Mouse (Mus musculus): ENCODE data around the gene Trappc2l.

Trappc2l gene

GRCm38 (mm10) chr8:122580926-122581325, 30.5 kb upstream of the Trappc2l start:
- DNase-seq (ENCODE audit: low spot score): no peak

- DNase-seq (ENCODE audit: low spot score): no peak
These were observed 26.5 kb upstream of the Trappc2l start for GRCm38 (mm10) chr8:122584981-122585380.

GRCm38 (mm10) chr8:122585411-122585891, 26.0 kb upstream of the Trappc2l start:
- no peak for DNase-seq (ENCODE audit: low spot score)

DNA sequence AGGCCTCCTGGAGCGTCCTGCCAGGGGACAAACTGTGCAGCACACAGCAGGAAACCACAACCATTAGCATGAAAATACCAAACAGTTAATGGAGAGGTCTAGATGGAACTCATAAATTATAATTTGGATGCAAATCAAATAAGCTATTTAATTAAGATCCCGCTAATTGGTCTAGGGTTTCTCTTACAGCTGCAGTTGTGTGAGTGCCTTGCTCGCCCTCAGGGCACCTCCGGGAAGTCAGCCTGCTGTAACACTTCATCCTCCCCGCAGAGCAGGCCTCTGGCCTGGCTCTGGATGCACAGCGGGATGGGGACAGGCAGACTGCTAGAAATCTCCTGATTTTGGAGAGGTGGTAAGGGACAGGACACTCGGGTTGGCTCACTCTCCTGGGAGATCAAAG, 25.3 kb upstream of the Trappc2l start:
- DNase-seq (ENCODE audit: low spot score): no peak

DNA sequence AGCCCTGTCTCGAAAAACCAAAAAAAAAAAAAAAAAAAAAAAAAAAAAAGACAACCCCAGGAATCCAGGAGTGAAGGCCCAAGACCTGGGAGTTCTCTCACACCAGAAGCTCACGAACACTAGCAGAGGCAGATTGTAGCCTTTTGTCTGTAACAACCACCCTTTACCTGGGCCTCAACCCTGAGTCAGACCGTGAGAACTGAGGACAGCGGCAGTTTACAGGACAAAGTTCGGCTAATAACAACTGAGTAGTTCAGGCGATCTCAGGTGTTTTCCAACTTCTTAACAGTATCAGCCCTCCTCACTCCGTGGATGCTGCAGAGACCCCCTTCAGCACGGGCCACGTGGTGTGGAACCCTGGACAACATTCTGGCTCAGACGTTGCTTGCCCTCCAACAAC, 24.7 kb upstream of the Trappc2l start:
- DNase-seq (ENCODE audit: low spot score): no peak

- DNase-seq (ENCODE audit: low spot score): no peak
These were observed 18.2 kb upstream of the Trappc2l start for GRCm38 (mm10) chr8:122593240-122593639.

DNA sequence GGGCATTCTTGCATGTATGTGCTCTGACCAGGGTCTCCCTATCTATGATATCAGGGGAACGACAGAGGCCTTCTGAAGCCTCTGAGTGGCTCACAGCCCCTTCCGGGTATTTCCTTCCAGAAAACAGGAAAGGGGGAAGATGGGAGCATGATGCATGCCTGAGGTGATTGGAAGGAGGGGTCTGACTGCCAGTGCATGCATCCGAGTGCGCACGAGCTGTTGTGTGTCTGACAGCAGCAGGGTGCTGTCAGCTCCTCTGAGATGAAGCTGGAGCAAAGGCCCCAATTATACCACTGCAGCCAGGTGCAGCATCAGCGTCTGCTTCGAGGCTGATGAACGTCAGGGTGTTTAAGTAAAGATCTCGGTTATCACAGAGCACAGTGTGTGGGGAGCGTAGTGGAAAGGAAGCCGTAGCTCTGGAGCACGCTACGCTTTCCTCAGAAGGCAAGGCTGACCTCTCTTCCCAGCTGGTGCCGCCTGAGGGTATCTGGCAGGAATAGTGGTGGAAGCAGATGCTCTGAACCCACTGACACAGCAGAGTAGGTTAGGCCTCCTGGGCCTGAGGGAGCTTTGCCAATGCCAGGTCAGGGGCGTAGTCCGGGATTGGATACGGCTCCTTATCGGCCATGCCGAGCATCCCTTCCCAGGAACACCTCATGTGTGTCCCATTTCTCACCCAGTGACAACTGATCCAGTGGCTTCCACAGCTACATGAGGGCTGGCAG, 17.5 kb upstream of the Trappc2l start:
- no peak for DNase-seq (ENCODE audit: low spot score)

- DNase-seq (ENCODE audit: low spot score): no peak
These were observed 15.4 kb upstream of the Trappc2l start for GRCm38 (mm10) chr8:122596031-122596430.

GRCm38 (mm10) chr8:122600666-122601065, 10.8 kb upstream of the Trappc2l start:
- no peak for DNase-seq (ENCODE audit: low spot score)

DNA sequence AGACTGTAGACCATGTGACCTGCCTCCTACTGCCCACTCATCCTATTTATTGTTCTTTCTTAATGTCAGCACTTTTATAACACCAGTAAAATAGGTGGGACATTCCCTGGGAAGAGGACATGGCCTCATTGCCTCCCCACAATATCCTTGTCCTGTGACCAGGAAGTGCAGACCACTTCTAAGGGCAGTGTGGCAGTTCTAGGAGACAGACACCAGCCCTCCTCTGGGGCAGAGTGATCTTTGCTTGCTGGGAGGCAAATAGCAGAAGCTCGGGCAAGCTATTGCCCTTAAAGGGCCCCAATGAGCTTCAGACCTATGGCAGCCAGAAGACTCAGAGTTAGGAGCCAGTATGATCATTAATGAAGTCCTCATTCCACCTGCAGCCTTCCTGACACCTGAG, 6.8 kb upstream of the Trappc2l start:
- DNase-seq (ENCODE audit: low spot score): no peak

- DNase-seq (ENCODE audit: low spot score): no peak
These were observed 6.1 kb upstream of the Trappc2l start for GRCm38 (mm10) chr8:122605367-122605766.

GRCm38 (mm10) chr8:122606810-122607209, 4.6 kb upstream of the Trappc2l start:
- DNase-seq (ENCODE audit: low spot score): no peak

DNA sequence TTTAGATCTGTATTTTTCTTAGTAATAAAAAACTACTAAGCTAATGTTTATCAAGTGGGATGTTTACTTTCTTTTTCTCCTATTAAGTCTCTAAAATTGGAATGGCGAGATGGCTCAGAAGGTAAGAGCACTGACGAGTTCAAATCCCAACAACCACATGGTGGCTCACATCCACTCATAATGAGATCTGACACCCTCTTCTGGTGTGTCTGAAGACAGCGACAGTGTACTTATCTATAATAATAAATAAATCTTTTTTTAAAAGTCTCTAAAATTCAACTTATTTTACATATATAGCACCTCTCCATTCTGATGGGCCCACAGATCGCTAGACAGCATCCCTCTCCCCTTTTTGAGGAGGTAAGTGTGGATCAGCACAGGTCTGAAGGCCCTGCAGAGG, 1.2 kb upstream of the Trappc2l start:
- no peak for DNase-seq (ENCODE audit: low spot score)

GRCm38 (mm10) chr8:122610612-122611277, 695 bp upstream of the Trappc2l start:
- DNase-seq (ENCODE audit: low spot score): no peak

DNA sequence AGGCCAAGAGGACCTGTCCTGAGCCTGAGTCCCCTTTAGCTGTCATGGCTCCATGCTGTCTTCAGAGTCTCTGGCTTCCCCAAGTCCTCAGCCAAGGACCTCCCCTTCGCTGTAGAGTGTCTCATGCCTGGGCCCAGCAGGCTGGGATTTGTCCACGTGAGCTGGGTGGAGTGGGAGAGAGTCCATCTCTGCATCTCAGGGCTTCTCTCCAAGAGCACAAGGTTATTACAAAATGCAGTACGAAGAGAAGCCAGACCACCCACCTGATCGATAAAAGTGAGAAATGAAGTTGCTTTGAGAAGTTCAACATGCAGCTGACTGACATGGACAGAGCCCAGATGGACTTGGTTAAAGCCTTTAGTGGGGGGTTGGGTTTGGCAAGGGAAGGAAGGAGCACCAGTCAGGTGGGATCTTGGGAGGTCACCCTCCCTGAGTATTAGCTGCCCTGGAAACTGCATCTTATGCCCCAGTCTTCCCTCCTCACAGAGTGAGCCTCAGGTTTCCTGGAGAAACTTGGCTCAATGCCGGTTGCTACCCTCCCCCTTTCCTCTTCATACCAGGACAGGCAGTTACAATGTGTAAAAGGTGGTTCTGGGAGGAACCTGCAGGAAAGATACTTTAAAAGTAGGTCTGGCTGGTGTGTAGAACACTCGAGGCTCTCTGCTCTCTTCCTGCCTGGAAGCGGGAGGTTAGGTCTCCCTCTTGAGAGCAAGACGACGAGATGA, 4.9 kb downstream of the Trappc2l start:
- no peak for DNase-seq (ENCODE audit: low spot score)

- peak; percentile 83 for DNase-seq (ENCODE audit: low spot score)
These were observed 6.6 kb downstream of the Trappc2l start for GRCm38 (mm10) chr8:122617947-122618546.

DNA sequence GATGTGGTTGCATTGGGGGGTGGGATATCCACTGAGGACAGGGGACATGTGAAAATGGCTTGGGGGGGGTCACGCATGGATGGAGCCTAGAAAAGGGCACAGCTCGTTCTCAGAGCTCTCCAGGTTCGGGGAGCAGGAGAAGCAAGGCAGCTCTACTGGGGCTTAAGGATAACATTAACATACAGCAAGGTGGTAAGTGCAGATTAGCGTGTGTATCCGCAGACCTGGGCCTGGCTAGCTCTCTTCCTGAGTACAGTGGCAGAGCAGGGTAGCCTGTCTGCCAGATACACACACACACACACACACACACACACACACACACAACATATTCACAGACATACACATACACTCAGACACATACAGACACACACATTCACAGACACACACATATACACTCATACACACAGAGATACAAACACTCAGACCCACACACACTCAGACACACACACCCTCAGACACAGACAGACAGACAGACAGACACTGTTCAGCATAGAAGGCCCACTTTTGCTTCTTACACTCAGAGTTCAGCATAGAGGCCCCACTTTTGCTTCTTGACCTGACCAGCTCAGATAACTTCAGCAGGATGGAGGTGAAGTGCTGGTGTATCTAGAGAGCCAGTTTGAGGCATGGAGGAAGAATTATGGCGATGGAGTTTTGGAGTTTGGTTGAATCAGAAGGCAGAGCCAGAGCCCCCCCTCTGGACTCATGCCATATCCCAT, 7.4 kb downstream of the Trappc2l start:
- DNase-seq (ENCODE audit: low spot score): no peak

GRCm38 (mm10) chr8:122620446-122620845, 9.0 kb downstream of the Trappc2l start:
- DNase-seq (ENCODE audit: low spot score): no peak

DNA sequence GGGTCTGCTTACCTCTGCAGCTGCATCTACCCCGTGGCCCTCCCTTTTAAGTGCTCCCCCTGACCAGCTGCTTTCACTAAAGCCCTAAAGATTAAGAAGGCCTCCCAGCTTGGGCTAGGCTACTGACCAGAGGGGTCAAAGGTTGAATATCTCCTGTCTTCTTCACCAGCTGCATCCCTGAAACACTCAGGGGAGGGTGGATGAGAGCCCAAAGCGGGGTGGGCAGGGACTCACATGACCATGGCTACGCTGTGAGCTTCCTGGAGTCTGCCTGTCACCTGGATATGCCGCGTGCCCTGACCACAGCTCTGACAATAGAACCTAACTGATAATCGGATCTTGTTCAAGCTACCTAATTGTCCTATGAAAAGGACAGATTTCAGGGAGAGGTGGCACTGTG, 11.3 kb downstream of the Trappc2l start, which contains the start of gene Pabpn1l:
Gene Pabpn1l (minus strand): TSS at position 13 of the 400 bp plus-strand sequence.
- DNase-seq (ENCODE audit: low spot score): no peak

DNA sequence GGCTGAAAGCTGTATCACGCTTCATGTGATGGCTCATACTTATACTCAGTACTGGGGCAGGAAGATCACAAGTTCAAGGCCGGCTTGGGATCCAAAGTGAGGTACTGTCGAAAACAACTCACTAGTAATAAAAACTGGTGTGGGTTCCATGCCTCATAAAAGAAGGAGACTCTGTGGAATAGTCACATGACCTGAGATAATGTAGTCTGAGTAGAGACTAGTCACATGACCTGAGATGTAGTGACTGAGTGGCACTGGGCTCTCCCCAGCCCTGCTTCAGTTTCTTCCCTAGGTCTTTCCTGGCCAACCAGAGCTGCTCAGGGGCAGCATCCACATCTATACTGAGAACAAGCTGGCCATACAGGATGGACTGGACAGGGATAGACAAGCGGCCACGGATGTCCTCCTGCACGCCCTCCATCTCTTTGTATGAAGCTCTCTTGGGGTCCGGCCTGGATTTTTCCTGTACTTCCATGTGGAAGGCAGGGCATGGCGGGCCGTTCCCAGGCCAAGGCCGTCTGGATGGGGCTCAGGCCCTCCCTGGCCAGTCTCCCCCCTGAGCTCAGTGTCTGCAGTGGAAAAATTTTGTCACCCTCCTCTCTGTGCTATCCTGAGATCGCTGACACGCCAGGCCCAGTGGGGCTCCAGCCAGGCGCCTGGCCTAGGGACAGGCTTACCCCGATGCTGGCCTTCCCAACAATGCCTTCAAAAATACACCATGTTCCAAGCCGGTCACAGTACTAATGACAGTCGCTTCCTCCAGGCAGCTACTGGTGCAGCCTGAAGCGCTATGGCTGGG, 12.6 kb downstream of the Trappc2l start:
- no peak for DNase-seq (ENCODE audit: low spot score)

GRCm38 (mm10) chr8:122624653-122625052, 13.2 kb downstream of the Trappc2l start:
- DNase-seq (ENCODE audit: low spot score): no peak

Data from retina, embryonic 14.5 days (tissue).